Mouse (Mus musculus) thymus, adult 18-20 months (tissue): ENCODE results near the gene Dnajb2.

Experiments
- DNase-seq, 2 experiments: peaks; one replicate each; pipeline ENCODE4 v3.0.0; 2022; ENCODE audit warnings: mixed read lengths in 2 of 2

Dnajb2 gene

DNA sequence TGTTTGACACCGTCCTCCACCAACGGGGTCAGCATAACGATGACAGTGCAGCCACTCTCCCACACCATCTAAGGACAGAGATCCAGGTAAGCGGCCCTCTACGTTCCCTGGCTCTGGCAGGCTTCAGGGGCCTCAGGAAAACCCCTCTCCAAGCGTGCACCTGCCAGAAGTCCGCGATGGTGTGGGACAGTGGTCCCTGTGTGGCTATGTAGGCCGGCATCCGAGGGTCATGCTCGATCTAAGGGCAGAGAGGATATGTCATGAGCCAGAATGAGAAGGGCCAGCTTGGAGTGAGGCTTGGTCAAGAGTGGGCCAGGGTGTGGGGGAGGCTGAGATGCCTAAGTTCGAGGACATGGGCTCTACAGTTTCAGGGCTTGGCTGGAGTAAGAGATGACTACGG is 16.1 kb downstream of the Dnajb2 start:
- no peak for DNase-seq

DNA sequence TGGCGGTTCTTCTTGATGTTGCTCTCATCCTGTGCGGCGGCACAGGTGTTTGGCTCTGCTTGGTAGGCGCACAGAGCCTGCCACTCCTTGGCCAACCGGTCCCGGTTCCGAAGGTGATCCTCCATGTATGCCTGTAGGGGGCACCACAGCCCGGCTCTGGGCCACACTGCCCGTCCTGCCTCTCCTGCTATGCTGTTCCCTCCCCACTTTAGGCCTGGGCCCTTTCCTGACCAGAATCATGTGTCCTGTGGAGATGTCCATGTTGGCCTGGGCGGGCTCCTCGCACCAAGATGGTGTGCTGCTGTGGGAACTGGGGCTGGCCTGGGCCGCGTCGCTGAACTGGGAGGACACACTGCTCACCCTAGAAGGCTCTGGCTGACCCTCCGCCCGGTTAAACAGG is 16.8 kb downstream of the Dnajb2 start:
- no peak for DNase-seq

DNA sequence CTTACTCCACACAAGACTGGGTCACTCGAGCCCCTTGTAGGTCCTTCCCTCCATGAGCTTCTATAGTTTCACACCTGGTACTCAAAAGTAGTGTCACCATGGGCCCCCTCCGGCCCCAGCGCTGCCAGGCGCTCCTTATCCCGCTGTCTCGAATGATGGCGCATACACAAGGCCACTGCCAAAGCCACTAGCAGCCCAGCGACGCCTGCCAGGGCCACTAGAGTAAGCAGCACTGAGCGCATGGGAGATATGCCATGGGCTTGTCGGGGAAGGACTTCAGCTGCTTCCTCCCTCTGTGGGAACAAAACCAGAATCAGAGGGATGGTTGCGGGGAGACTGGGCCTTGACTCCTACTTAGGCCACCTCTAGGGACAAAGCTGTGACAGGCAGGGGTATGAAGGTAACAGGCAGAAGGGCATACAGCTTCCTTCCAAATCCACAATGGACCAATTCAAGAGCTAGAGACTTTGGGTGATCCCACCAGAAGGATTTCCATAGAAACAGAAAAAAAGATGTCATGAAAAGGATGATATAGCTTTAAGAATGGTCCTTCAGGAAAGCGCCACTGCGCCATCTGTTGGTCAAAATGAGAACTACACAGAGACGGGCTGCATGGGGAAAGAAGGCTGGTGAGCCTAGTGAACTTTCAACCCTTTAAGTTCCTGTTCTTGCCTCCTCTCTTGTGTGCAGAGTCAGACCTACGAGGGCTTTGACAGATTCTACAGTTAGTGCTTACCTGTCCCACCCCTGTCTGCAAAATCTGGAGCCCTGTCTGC is 17.8 kb downstream of the Dnajb2 start:
- DNase-seq: peak; percentile 60 to 68

DNA sequence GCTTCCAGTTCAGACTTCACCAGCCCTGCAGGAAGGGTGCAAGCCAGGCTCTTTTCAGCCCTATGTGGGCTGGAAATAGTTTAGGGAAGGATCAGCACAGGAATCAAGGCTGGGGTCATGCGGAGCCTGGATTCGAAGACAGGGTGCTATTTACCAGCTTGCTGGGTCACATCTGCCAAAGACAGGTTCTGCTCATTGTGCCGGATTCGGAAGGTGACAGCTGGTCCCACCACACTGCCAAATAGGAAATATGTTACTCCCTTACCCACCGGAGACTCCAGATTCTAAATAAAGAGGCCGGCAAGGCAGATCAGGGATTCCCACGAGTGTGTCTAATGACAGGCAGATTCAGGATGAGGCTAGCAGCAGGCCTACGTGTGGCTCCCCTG is 18.4 kb downstream of the Dnajb2 start:
- no peak for DNase-seq

DNA sequence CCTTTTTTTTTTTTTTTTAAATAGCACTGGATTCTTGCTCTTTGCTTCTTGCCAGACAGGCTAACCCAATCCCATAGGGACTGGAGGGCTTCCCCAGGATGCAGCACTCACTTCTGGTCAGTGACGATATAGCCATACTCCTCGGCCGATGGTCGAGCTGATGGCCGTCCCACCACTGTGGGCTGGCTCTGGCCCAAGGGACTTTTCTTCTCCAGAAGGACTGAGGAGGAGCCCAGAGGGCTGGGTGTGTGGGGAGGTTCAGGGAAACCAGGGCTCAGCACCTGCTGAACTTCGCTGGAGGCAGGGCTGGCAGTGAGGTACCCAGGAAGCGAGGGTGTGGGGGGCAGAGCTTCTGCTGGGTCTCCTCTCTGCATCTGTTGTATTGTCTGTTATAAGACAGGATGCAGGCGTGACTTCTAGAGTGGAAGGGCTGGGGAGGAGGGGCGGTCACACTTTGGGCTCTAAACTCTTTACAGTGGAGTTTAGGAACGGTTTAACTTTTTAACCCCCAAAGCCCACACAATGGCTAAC is 19.4 kb downstream of the Dnajb2 start:
- DNase-seq: peak in 1 of 2 experiments; percentile 60

DNA sequence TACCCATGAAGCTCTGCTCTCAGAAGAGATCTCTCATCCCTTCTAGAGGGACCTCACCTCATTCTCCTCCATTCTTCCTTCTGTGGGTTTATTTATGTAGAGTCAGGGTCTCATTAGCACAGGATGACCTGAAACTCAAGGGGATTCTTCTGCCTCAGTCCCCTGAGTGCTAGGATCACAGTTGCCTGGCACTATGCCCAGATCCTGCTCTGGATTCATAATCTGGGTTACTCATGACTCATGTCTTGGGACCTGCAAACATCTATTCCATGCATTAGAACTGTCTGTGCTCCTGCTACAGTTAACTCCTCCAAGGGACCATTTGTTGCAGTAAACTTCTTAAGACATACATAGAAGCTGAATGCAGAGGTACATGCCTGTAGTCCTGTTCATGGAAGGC is 25.1 kb downstream of the Dnajb2 start:
- no peak for DNase-seq

DNA sequence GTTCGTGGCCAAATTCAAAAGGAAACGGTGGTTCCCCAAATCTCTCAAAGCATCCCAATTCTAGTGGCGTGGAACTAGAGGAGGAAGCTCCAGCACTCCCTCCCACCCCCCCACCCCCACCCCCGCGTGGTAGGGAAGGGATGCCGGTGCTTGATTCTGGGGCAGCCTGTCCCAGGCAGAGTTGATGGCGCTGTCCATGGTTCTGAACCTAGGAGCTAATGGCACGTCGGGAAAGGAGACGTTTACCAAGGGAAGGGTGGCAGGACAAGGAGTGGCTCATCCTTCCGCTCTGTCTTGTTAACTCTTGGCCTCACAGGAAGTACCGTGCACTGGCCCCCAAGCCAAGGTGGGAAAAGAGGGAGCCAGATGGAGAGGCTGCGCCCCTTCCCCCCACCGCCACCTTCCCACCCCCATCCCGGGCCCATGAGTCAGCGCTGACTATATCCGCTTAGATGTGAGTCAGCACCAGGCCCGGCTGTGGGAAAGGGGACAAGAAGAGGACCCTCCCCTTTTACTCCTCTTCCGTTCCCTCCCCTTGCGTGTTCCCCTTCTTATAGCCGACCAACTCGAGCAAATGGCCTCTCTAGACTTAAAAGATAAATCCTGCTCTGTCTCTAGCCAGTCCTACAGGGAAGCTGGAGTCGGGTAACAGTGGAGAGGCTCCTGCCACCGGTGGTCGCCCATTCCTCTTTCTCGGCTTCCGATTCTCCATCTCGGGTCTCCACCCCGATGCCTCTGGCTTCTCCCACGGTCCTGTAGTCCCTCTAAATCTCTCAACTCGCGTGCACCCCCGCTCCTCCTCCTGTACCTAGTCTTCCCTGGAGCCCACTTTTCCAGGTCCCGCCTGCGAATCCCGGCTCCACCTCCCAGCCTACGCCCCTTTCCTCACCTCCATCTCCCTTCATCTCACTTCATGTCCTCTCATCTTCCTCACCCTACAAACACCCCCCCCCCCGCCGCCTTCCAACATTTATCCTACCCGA is 27.1 kb downstream of the Dnajb2 start:
- DNase-seq: no peak

DNA sequence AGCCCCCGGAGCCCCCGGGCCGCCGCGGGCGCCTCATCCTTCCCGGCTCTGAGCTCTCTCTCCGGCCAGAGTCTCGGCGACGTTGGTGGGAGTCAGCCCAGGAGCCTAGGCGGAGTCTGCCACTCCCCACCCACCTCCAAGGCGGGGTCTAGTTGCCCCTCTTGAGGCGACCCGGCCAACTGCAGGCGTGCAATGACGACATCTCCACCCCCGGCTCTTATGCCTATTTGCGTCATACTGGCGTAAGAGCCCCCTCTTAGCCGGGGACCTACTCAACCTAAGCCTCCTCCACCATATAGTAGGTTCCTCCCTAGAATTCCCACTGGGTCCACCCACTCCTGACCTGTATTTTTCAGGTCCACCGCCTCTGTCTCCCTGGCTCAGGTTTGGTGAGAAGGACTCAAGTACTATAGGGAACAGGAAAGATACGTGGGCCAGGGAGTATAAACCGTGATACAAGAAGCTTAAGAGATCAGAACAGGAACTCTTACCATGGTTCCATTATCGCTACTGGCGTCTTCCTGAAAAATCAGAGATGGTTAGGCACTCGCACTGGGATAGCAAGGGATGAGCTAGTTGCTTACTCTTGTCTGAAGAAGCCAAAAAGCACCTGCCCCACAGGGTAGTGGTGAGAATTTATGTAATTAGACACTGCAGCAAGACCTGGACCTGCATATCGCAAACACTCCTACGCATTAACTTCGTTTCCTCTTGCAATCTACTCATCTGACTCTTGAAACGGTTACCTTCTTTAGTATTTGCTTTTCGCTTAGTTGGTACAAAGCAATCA is 28.1 kb downstream of the Dnajb2 start, which contains the start of gene Ptprn:
Gene Ptprn (minus strand): TSS at position 412 of the 790 bp plus-strand sequence.
- no peak for DNase-seq

DNA sequence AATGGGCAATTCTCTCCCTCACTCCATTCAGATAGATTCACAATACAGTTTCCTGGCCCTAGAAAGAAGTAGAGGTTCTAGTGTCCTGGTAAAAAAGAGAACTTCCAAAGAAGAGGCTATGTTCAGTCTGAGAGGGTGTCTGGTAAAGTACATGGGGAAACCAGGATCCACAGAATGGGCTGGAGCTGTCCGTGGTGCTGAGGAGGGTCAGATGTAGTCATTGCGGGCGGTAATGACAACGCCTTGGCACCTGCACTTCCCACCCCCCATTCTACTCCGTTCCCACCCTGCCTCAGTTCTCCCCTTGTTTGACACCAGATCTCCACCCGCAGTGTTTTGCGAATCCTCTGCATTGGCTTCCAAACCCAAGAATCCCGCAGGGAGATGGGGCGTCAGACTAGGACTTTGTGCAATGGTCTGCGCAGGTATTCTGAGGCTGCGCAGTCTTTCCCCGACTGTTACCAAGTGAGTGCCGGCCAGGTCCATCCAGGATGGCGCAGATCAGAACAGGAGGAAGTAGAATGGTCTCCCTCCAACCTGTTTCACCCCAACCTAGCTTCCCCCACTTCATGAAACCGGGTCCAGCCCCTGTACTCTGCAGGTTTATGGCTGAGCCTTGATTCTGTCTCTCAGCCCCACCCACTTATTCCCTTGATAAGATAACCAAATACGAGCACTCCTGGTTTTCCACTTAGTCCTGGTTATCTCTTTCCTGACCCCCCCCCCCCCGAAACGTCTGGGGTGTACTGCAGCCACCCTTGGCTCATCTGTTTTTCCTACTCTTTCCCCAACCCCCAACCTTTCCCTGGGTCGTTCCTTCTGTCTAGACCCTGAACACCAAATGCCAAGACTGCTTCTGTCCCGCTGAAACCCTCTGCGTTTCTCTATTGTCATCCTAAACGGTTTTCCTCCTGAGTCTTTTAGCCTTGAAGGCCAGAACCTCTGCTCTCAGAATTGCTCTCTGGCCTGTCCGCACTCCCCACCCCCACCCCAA is 41.3 kb downstream of the Dnajb2 start:
- DNase-seq: no peak

DNA sequence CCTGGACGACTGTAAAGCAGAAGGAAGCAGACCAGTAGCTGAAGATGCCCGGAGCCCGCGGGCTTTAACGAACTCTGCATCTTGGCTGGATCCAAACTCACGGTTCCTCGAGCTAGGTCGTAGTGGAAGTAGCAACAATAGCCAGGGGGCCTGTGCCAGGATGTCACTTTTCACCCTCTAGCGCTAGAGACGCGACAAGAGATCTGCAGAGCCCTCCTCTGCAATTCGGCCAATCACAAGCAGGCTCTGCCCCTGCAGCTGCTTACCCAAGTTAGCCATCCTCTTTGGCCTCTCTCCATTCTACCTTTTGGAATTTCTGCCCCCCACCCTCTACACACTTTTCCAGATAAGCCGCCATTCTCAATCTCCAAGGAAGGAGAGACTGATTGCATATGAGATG is 42.0 kb downstream of the Dnajb2 start, which contains the start of gene Resp18:
Gene Resp18 (minus strand): TSS at position 188 of the 400 bp plus-strand sequence.
- no peak for DNase-seq

DNA sequence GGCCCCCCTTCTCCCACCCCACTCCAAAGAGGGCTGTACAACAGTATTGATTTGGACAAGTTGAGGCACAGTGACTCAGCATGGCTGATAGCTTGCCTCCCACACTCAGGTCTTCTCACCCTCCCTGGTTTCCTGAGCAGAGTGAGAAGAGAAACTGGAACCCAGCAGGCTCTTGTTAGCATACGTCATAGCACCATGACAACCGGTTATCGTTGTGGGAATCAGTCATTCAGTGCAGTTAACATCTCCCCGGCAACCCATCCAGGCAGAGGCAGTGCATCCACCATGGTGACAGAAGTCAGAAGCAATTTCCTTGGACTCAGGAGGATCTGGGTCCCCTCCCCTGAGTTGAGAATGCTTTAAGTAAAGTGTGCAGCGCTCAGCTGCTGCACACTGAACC is 46.8 kb downstream of the Dnajb2 start:
- no peak for DNase-seq

DNA sequence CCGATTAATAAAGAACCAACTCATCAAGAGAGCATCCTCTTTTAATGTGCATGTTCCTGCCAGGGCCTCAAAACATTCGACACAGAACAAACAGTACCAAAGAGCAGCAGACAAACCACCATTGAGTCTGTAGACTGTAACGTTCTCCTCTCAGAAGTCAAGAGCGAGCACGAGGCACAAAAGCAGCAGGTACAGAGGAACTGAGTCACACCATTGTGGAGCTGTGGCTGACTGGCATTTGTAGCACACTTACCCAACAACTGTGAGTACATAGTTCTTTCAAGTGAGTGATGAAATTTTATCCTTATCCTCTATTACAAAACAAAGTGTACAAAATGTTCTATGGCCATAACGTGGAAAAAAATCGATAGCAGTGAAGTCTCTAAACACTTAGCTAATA is 48.7 kb downstream of the Dnajb2 start:
- DNase-seq: no peak

DNA sequence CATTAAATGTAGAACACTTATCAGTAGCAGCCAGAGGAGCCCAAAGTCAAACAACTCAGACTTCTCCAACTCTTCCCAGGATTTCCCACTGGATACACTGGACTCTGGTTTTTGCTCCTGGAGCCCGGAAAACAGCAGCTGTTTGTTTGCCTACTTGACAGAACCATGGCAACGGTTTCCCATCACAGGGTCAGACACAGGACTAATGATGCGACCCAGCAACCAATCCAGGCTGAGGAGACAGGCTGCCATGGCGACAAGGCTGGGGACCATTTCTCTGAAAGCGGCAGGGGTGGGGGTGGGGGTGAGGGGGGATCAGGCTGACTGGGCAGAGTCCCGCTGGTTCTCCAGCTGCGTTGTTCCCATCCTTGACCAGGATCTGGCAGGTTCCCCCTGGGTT is 53.2 kb downstream of the Dnajb2 start:
- DNase-seq: no peak

DNA sequence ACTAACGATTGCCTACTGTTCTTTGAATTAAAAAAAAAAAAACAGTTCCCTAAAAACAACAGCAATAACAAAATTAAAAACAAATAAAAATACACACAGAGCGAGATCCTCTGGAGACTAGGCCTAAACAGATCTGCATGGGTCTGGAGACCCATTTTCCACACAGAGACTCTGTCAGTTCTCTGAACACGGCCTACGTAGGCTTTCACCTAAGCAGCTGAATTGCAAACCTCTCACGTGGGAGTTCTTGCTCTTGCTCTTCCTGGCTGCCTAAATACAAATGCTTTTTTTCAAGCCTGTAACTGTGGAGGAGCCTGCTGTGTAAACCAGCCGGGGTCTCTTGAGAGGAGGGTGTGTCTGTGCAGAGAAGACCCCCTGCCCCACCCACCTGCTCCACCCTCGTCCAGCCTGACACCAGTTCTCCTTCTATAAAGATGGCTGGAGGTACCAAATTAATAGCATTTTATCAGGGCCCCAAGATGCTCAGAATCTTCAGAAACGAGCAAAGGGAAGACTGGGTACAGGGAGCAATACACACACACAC is 53.8 kb downstream of the Dnajb2 start:
- no peak for DNase-seq

DNA sequence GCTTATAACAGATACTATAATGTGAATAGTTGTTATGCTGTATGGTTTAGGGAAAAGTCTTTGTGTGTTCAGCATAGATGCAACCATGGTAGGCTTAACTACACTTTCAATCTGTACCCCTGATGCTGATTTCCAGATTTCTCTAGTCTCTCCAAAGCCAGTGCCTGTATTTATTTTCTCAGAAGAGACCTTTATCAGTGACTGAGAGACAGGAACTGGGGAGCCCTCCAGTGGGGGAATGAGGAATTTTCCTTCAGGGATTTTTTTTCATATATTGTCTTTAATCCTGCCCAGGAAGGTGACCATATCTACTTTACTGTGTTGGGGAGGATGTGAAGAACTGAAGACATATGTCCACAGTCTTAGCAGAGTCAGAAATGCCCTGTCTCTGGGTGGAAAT is 54.4 kb downstream of the Dnajb2 start:
- no peak for DNase-seq

DNA sequence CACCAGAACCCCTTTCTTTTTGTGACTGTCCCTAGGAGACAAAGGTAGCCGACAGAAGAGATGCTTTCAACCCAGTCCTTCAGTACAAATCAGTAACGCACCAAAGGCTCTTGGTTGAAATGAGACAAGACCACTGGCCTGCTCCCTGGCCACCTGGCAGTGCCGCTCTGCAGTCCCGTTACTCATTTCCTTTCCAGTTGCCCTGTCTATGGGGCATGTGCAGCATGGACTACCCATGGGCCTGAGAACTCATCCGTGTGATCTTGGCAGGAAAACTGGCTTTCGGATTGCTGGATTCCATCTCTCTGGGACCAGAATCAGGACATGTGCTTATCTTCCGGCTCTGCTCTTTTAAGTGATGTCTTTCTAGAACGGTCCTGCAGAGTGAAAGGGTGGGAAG is 55.1 kb downstream of the Dnajb2 start:
- DNase-seq: no peak

DNA sequence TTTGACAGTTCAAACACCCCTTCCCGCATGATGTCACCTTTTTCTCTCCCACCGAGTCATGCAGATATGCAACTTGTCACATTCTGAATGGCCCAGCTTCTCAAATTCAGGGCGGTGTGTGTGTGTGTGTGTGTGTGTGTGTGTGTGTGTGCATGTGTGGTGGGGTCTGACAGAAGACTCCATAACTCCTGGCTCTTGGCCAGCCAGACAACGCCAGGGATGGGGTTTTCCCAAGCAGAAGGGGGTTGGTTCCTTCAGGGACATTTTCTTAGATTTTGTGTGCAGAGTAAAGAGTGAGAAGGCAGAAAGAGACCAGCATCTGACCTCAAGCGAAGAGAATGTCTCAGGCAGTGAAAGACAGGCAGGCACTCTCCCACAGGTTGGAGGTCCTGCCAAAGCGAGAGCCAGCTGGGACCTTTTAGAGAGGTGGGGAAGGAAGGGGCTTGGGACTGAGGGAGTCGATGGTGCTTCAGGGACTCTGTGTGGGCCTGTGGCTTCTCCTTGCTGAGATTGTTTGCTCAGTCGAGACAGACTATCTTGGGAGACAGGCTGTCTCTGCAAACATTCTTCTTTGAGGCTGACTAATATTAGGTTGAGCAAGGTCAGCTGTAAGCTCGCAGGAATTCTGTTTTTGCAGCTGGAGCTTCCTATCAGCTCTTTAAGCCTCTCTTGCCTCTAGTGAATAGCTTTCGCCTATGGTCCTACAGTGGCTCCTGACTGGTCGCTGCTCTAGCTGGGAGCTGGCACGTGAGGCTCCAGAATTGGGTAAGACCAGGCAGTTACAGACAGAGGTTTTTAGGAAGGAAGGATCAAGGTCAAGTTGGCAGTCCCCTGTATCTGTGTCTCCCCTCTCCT is 56.5 kb downstream of the Dnajb2 start:
- DNase-seq: no peak

DNA sequence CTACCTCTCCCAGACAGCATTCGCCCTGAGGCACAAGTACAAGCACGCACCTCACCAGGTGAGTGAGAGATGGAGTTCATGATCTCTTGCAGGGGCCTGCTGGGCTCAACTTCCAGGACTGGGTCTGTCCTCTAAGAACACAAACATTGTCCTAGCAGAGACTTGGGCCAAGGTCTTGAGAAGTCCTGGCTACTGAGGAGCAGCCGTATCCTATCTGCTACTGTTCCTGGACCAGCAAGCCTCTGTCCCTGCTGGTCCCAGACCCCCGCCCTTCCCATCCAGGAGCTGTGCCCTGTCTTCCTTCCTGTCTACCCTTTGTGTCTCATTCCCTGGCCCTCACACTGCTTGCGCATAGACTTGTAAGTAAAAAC is 57.1 kb downstream of the Dnajb2 start:
- no peak for DNase-seq

DNA sequence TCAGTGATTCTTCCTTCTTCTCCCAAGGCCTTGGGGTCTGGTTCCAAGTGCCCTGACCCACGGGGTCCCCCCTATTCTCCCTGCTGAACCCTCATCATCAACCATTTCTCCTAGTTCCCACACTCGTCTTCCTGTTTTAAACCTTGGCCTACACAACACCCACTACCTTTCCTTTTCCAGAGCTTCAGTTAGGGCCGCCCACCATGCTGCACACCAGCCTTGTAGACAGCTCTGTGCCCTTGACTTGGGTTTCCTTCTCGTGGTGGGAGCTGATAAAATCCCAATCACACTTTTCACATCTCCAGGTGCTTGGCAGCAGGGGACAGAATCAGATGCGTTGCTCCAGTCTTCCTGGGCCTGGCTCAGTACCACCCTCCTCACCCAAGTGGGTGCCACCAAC is 58.1 kb downstream of the Dnajb2 start:
- DNase-seq: no peak
